Mouse (Mus musculus) forebrain, embryonic 12.5 days (tissue): ENCODE measurements around the gene Chrne. TPM values are rescaled to one million over a fixed set of nuclear protein-coding genes. Genes with fewer than 3 reads are reported as not detected.

Experiments used
- ATAC-seq: fragments of 200-750 bp; cut with Nextera tagmentation; 2 replicates; pipeline ENCODE4 v1.8.0; 2017; ENCODE audit warnings: moderate TSS enrichment; ENCODE audit not compliant: low FRiP score
- H3K27ac ChIP-seq: fragments of 300-500 bp; sonication (generic); 2 replicates; pipeline ENCODE4 v1.5.1; 2016; ENCODE audit warnings: mild to moderate bottlenecking
- H3K27me3 ChIP-seq: fragments of 300-500 bp; sonication (generic); 2 replicates; pipeline ENCODE4 v1.6.1; 2016; ENCODE audit warnings: mild to moderate bottlenecking
- H3K36me3 ChIP-seq: fragments of 300-500 bp; sonication (generic); replicated peaks from 2 replicates; pipeline ENCODE4 v1.6.1; 2016; ENCODE audit warnings: mild to moderate bottlenecking
- H3K4me1 ChIP-seq: fragments of 300-500 bp; sonication (generic); 2 replicates; pipeline ENCODE4 v1.6.1; 2016
- H3K4me2 ChIP-seq: fragments of 300-500 bp; sonication (generic); 2 replicates; pipeline ENCODE4 v1.6.1; 2016; ENCODE audit warnings: mild to moderate bottlenecking, moderate library complexity
- H3K4me3 ChIP-seq: fragments of 300-500 bp; sonication (generic); replicated peaks from 2 replicates; pipeline ENCODE4 v1.5.1; 2016; ENCODE audit warnings: mild to moderate bottlenecking
- H3K9ac ChIP-seq: fragments of 300-500 bp; sonication (generic); 2 replicates; pipeline ENCODE4 v1.6.1; 2016; ENCODE audit warnings: mild to moderate bottlenecking
- H3K9me3 ChIP-seq: fragments of 300-500 bp; sonication (generic); 2 replicates; pipeline ENCODE4 v1.6.1; 2016
- WGBS: fragments of 180-500 bp; shearing (Covaris S2); methylation state at CpG from one replicate; pipeline ENCODE4 v1.1.7; 2016; 5-methylcytosine and 5-hydroxymethylcytosine counted together
- polyA plus RNA-seq: library from polyadenylated mRNA; unstranded; fragments of >200 nt; fragmentation: Nextera tagmentation; extraction: Ambion mirVana; gene quantifications from 2 replicates; pipeline ENCODE4 v1.2.1, GENCODE M21; 2016

Gene Chrne
- polyA plus RNA-seq, 1 experiment from 2014 or later = not detected

DNA sequence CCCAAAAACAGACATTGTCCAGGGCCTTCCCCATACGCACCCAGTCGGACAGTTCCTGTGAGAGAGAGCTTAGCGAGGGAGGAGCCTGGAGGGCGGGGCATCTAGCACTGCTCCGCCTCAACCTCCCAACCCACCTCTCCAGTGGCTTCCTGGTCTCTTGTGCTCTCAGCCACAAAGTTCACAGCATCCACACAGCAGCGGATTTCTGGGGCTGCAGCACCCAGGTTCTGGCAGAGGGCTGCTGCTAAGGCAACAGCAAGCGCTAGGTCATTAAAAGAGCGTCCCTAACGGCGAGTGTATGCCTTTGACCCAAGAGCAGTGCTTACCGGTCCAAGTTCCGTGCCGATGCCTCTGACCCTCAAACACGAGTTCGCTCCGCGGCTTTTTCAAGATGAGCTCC lies 3.9 kb downstream of the Chrne start:
- Histone ChIP-seq H3K4me3 (peak overlapping the region; percentile 27), H3K9me3 (0 out of 2 replicates have a peak, but pooled peaks cover 2% of the 10 kb centered on the region), H3K27me3 (peaks cover 23% of the 10 kb centered on the region), H3K27ac (no peak overlapping the region), H3K9ac (peak overlapping the region; percentile 46), H3K36me3 (peaks cover 35% of the 10 kb centered on the region), H3K4me1 (peaks cover 12% of the 10 kb centered on the region), H3K4me2 (peak overlapping the region; percentile 57)
- WGBS = under 1% methylated on average over 17 of the region's 17 CpGs
- ATAC-seq = peak; percentile 36; the same call in 1 of the 2 replicates

GRCm38 (mm10) chr11:70612505-70612904 lies 6.5 kb downstream of the Chrne start:
- ATAC-seq = no peak
- no peak overlapping the region for H3K9ac ChIP-seq
- H3K27me3 ChIP-seq = peaks cover 23% of the 10 kb centered on the region
- WGBS = 79% methylated on average over 7 of the region's 7 CpGs
- peaks cover 12% of the 10 kb centered on the region for H3K4me1 ChIP-seq
- H3K27ac ChIP-seq = no peak overlapping the region
- H3K9me3 ChIP-seq = no peaks in the 10 kb centered on the region
- H3K36me3 ChIP-seq = peaks cover 61% of the 10 kb centered on the region
- H3K4me3 ChIP-seq = no peak overlapping the region
- no peak overlapping the region for H3K4me2 ChIP-seq

DNA sequence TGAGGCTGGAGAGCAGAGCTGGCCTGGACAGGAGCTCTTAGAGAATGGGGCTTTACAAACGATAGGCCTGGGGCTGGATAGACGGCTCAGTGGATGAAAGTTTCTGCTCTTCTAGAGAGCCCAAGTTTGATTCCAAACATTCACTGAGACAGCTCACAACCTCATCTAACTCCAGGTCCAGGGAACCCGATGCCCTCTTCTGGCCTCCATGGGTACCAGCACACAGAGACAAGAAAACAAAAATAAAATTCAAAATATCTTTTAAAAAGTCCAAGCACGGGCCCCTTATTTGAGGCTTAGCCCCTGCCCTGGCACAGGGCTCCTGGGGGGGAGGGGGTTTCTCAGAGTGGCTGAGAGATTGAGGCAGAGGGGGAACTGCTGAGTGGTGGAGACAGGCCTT lies 8.3 kb downstream of the Chrne start:
- peaks cover 11% of the 10 kb centered on the region; the same call in 1 of the 2 replicates for H3K27me3 ChIP-seq
- WGBS = 81% methylated on average over 4 of the region's 4 CpGs
- no peak overlapping the region for H3K27ac ChIP-seq
- no peak overlapping the region for H3K4me2 ChIP-seq
- ATAC-seq = no peak
- no peak overlapping the region for H3K9ac ChIP-seq
- peaks cover 12% of the 10 kb centered on the region for H3K4me1 ChIP-seq
- no peaks in the 10 kb centered on the region for H3K9me3 ChIP-seq
- H3K36me3 ChIP-seq = peaks cover 78% of the 10 kb centered on the region
- no peak overlapping the region for H3K4me3 ChIP-seq

DNA sequence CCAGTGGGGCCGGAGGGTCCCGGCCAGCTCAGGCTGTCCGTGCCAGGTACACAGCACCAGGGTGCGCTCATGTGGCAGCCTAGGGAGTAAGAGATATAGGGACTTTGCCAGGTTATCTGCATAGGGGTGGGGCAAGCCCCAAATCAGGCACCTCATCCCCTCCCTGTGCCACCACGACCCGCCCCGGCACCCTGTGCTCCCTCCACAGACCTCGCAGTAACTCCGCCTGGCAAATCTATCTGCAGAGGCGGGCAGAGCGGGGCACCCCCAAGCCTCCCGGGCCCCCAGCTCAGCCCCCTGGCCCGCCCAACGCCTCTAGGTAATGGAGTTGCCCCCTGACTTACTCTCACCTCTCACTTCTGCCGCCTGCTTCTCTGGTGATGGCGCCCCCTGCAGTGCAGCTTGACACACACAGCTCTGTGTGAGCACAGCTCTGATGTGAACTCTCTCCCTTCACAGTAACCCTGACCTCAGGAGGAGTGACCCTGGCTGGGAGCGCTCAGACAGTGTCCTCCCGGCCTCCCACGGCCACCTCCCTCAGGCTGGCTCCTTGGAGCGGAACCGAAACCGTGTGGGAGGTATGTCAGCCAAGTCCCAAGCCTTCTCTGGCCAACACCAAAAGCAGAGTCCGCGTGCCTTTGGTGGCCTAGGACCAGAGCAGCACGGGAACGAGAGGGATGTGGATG lies 10.5 kb downstream of the Chrne start:
- Histone ChIP-seq H3K4me2 (no peak overlapping the region), H3K9ac (no peak overlapping the region), H3K36me3 (peaks cover 92% of the 10 kb centered on the region), H3K27me3 (no peaks in the 10 kb centered on the region), H3K9me3 (no peaks in the 10 kb centered on the region), H3K27ac (no peak overlapping the region), H3K4me1 (no peaks in the 10 kb centered on the region), H3K4me3 (no peak overlapping the region)
- WGBS = 92% methylated on average over 26 of the region's 26 CpGs
- no peak for ATAC-seq

GRCm38 (mm10) chr11:70607611-70608010 lies 11.4 kb downstream of the Chrne start:
- H3K4me3 ChIP-seq = no peak overlapping the region
- 90% methylated on average over 9 of the region's 9 CpGs for WGBS
- no peak overlapping the region for H3K4me2 ChIP-seq
- H3K36me3 ChIP-seq = peaks cover 88% of the 10 kb centered on the region
- H3K9ac ChIP-seq = no peak overlapping the region
- ATAC-seq = no peak
- H3K27me3 ChIP-seq = no peaks in the 10 kb centered on the region
- no peaks in the 10 kb centered on the region for H3K9me3 ChIP-seq
- H3K4me1 ChIP-seq = no peaks in the 10 kb centered on the region
- H3K27ac ChIP-seq = no peak overlapping the region

DNA sequence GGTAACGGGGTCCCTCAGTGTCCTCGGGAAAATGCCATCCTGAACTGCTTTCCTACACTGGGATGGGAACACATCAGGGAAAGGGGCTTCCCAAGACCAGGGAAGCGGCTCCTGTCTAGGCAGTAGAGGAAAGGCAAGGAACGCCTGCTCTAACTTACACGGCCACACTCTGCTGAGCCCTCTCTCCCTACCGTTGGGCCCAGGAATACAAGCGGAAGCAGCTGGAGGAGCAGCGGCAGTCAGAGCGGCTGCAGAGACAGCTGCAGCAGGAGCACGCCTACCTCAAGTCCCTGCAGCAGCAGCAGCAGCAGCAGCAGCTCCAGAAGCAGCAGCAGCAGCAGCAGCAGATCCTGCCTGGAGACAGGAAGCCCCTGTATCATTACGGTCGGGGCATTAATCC lies 12.3 kb downstream of the Chrne start:
- Histone ChIP-seq H3K4me3 (no peak overlapping the region), H3K4me2 (no peak overlapping the region), H3K27me3 (no peaks in the 10 kb centered on the region), H3K36me3 (peaks cover 88% of the 10 kb centered on the region), H3K9ac (no peak overlapping the region), H3K4me1 (no peaks in the 10 kb centered on the region), H3K9me3 (no peaks in the 10 kb centered on the region), H3K27ac (no peak overlapping the region)
- WGBS = 81% methylated on average over 12 of the region's 12 CpGs
- ATAC-seq = no peak

DNA sequence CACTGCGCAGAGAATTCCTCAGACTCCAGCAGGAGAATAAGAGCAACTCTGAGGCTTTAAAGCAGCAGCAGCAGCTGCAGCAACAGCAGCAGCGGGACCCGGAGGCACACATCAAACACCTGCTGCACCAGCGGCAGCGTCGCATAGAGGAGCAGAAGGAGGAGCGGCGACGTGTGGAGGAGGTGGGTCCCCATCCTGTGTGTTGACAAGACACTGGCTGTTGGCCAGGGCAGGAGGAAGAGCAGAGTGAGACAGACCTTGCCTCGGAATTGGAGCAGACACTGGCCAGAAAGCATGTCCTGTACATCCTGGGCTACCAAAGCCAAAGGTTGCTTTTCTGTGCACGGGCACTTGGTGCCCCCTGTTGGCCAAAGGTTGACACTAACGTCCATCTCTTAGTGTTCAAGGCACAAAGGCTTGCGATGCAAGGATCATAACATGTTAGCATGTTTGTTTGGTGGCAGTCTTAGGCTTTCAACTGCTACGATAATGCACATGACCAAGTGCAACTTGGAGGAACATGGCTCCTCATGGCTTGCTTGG lies 13.9 kb downstream of the Chrne start:
- no peak overlapping the region for H3K4me3 ChIP-seq
- no peaks in the 10 kb centered on the region for H3K27me3 ChIP-seq
- H3K27ac ChIP-seq = no peak overlapping the region
- WGBS = 61% methylated on average over 14 of the region's 14 CpGs
- H3K4me2 ChIP-seq = no peak overlapping the region
- H3K9ac ChIP-seq = no peak overlapping the region
- H3K36me3 ChIP-seq = peaks cover 77% of the 10 kb centered on the region
- ATAC-seq = no peak
- no peaks in the 10 kb centered on the region for H3K9me3 ChIP-seq
- no peaks in the 10 kb centered on the region for H3K4me1 ChIP-seq

GRCm38 (mm10) chr11:70598451-70598953 lies 20.5 kb downstream of the Chrne start:
- ATAC-seq = no peak
- Histone ChIP-seq H3K4me2 (no peak overlapping the region), H3K27ac (no peak overlapping the region), H3K4me3 (no peak overlapping the region), H3K9ac (no peak overlapping the region), H3K4me1 (peaks cover 12% of the 10 kb centered on the region), H3K27me3 (no peaks in the 10 kb centered on the region), H3K9me3 (no peaks in the 10 kb centered on the region), H3K36me3 (peaks cover 36% of the 10 kb centered on the region)
- 90% methylated on average over 9 of the region's 9 CpGs for WGBS

GRCm38 (mm10) chr11:70597301-70597700 lies 21.7 kb downstream of the Chrne start:
- Histone ChIP-seq H3K9ac (no peak overlapping the region), H3K4me2 (no peak overlapping the region), H3K4me3 (no peak overlapping the region), H3K27me3 (no peaks in the 10 kb centered on the region), H3K36me3 (peaks cover 29% of the 10 kb centered on the region), H3K9me3 (no peaks in the 10 kb centered on the region), H3K4me1 (peaks cover 12% of the 10 kb centered on the region), H3K27ac (no peak overlapping the region; the same call in 1 of the 2 replicates)
- no peak for ATAC-seq
- 82% methylated on average over 6 of the region's 6 CpGs for WGBS

- 37% methylated on average over 4 of the region's 4 CpGs for WGBS
- no peak for ATAC-seq
- Histone ChIP-seq H3K27me3 (no peaks in the 10 kb centered on the region), H3K4me1 (peaks cover 12% of the 10 kb centered on the region), H3K4me3 (no peak overlapping the region), H3K36me3 (peaks cover 19% of the 10 kb centered on the region), H3K9ac (no peak overlapping the region), H3K4me2 (no peak overlapping the region), H3K9me3 (no peaks in the 10 kb centered on the region), H3K27ac (peak overlapping the region; percentile 27)
These were observed 22.9 kb downstream of the Chrne start for GRCm38 (mm10) chr11:70596094-70596493.

GRCm38 (mm10) chr11:70595638-70596037 lies 23.4 kb downstream of the Chrne start:
- H3K27ac ChIP-seq = peak overlapping the region; percentile 27

DNA sequence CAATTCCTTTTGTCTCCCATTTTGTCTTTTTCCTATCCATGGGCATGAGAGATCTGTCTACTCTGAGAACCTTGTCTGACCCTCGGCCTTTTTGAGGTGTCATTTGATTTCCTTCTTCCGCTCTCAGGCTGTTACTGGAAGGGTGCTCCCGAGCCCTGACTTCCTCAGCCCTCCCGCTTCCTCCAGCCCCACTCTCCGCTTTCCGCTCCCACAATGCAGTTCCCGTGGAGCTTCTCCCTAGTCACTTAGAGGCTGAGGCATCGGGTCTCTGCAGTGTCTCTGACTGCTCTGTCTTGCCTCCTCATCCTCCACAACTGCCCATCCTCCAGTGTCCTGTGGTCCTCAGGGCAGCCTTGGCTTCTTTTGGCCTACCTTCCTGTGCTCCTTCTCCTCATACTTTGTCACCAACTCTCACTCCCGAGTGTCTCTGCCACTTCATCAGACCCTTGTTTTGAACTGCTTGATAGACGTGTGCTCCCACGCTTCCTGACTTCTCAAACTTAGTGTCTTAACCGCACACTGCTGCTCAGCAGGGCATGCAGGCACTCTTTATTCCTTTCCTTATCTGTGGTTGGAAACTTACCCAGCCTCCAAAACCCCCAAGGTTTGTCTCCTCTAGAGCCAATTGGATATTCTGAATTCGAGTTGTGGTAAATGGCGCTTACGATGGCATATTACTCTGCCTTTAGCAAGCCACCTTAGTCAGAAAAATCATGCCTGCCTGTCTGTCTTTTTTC lies 24.6 kb downstream of the Chrne start:
- no peaks in the 10 kb centered on the region for H3K27me3 ChIP-seq
- no peak for ATAC-seq
- no peak overlapping the region for H3K4me3 ChIP-seq
- H3K36me3 ChIP-seq = peaks cover 19% of the 10 kb centered on the region
- no peaks in the 10 kb centered on the region for H3K9me3 ChIP-seq
- peaks cover 12% of the 10 kb centered on the region for H3K4me1 ChIP-seq
- H3K9ac ChIP-seq = no peak overlapping the region
- H3K4me2 ChIP-seq = no peak overlapping the region
- H3K27ac ChIP-seq = no peak overlapping the region
- WGBS = 87% methylated on average over 15 of the region's 15 CpGs

More at GRCm38 (mm10) chr11:70595638-70596037, 23.4 kb downstream of the Chrne start:
- Histone ChIP-seq H3K4me1 (peaks cover 12% of the 10 kb centered on the region), H3K9ac (no peak overlapping the region), H3K9me3 (no peaks in the 10 kb centered on the region), H3K4me3 (no peak overlapping the region), H3K4me2 (no peak overlapping the region), H3K27me3 (no peaks in the 10 kb centered on the region), H3K36me3 (peaks cover 19% of the 10 kb centered on the region)
- no peak for ATAC-seq
- 84% methylated on average over 2 of the region's 2 CpGs for WGBS
